Mouse (Mus musculus) CH12.LX (cell line): ENCODE results near the gene Tiam1. TPM values are rescaled to one million over a fixed set of nuclear protein-coding genes. Genes with fewer than 3 reads are reported as not detected.

Source experiments
- DNase-seq: peaks from one replicate; pipeline ENCODE4 v3.0.0-alpha.2; 2013; ENCODE audit errors: extremely low read depth
- H3K27ac ChIP-seq: 2 replicates; pipeline ENCODE4 v1.5.1; 2012; ENCODE audit warnings: low read depth, mild to moderate bottlenecking, control low read depth, moderate library complexity; ENCODE audit not compliant: insufficient read depth
- H3K27me3 ChIP-seq: replicated peaks from 2 replicates; pipeline ENCODE3; 2012; ENCODE audit warnings: inconsistent platforms
- H3K36me3 ChIP-seq, 2 experiments: replicated peaks in 1 of 2; 2 replicates each; pipeline versions ENCODE3 to v1.6.1; 2012; ENCODE audit warnings: inconsistent platforms in 1 of 2, low read length in 1 of 2, mild to moderate bottlenecking in 1 of 2, mixed read lengths in 1 of 2, moderate library complexity in 1 of 2; ENCODE audit not compliant: control insufficient read depth in 1 of 2, insufficient read depth in 1 of 2
- H3K4me1 ChIP-seq, 2 experiments: 2 replicates each; pipeline ENCODE4 v1.6.1; 2012; ENCODE audit warnings: inconsistent platforms in 1 of 2, moderate library complexity in 1 of 2; ENCODE audit not compliant: insufficient read depth in 2 of 2, control insufficient read depth in 1 of 2
- H3K4me2 ChIP-seq: 2 replicates; pipeline ENCODE4 v1.6.1; 2012; ENCODE audit warnings: low read depth, mild to moderate bottlenecking, control low read depth; ENCODE audit not compliant: poor library complexity, insufficient read depth, severe bottlenecking
- H3K4me3 ChIP-seq, 3 experiments: fragments of 150-350 bp in 1 of 3; sonication (generic) in 1 of 3; replicated peaks in 1 of 3; 2 replicates each; pipeline versions ENCODE3 to v1.5.1; 2011 to 2012; ENCODE audit warnings: low read depth in 2 of 3, low read length in 2 of 3, mild to moderate bottlenecking in 2 of 3, moderate library complexity in 2 of 3, control low read depth in 1 of 3, improper control_type of control experiment in 1 of 3, inconsistent platforms in 1 of 3, mixed read lengths in 1 of 3; ENCODE audit not compliant: poor library complexity in 1 of 3
- H3K79me2 ChIP-seq: replicated peaks from 2 replicates; pipeline ENCODE4 v1.6.1; 2012; ENCODE audit warnings: mild to moderate bottlenecking, moderate library complexity; ENCODE audit not compliant: control insufficient read depth, poor library complexity, insufficient read depth, severe bottlenecking; ENCODE audit errors: extremely low read depth
- H3K9ac ChIP-seq: 2 replicates; pipeline ENCODE4 v1.6.1; 2012; ENCODE audit warnings: low read depth, mild to moderate bottlenecking, control low read depth, moderate library complexity; ENCODE audit not compliant: insufficient read depth
- H3K9me3 ChIP-seq: replicated peaks from 2 replicates; pipeline ENCODE3; 2012; ENCODE audit warnings: low read length, inconsistent platforms, mixed read lengths
- BHLHE40 ChIP-seq: IDR thresholded peaks from 2 replicates; pipeline ENCODE4 v1.6.1; 2011; ENCODE audit warnings: mild to moderate bottlenecking, low read depth, low read length, improper control_type of control experiment
- CHD1 ChIP-seq: IDR thresholded peaks from 2 replicates; pipeline ENCODE4 v1.6.1; 2012; ENCODE audit warnings: low read depth, low read length, improper control_type of control experiment, inconsistent platforms
- CTCF ChIP-seq, 2 experiments: IDR thresholded peaks in 1 of 2; conservative IDR thresholded peaks in 1 of 2; 2 replicates each; pipeline ENCODE4 v1.5.1; 2011 to 2012; ENCODE audit warnings: low read depth in 2 of 2, low read length in 2 of 2, improper control_type of control experiment in 1 of 2, inconsistent platforms in 1 of 2, mild to moderate bottlenecking in 1 of 2, moderate library complexity in 1 of 2
- E2F4 ChIP-seq: IDR thresholded peaks from 2 replicates; pipeline ENCODE4 v1.6.1; 2011; ENCODE audit warnings: low read depth, low read length, improper control_type of control experiment; ENCODE audit not compliant: insufficient replicate concordance
- ELF1 ChIP-seq: IDR thresholded peaks from 2 replicates; pipeline ENCODE4 v1.6.1; 2014; ENCODE audit warnings: low read depth, mild to moderate bottlenecking, inconsistent platforms, low read length, improper control_type of control experiment
- EP300 ChIP-seq: IDR thresholded peaks from 2 replicates; pipeline ENCODE4 v1.6.1; 2011; ENCODE audit warnings: low read length, improper control_type of control experiment
- ETS1 ChIP-seq: conservative IDR thresholded peaks from 2 replicates; pipeline ENCODE4 v1.6.1; 2012; ENCODE audit warnings: low read depth, mild to moderate bottlenecking, inconsistent platforms, low read length, improper control_type of control experiment, moderate library complexity
- HCFC1 ChIP-seq: IDR thresholded peaks from 2 replicates; pipeline ENCODE4 v1.6.1; 2012; ENCODE audit warnings: low read depth, mild to moderate bottlenecking, inconsistent platforms, low read length, improper control_type of control experiment
- JUN ChIP-seq: IDR thresholded peaks from 2 replicates; pipeline ENCODE4 v1.6.1; 2011; ENCODE audit warnings: low read depth, mild to moderate bottlenecking, low read length, improper control_type of control experiment, moderate library complexity; ENCODE audit not compliant: insufficient read depth
- JUND ChIP-seq: conservative IDR thresholded peaks from 2 replicates; pipeline ENCODE4 v1.6.1; 2011; ENCODE audit warnings: low read depth, low read length, improper control_type of control experiment
- MAFK ChIP-seq: IDR thresholded peaks from 2 replicates; pipeline ENCODE4 v1.6.1; 2011; ENCODE audit warnings: low read length, improper control_type of control experiment; ENCODE audit not compliant: insufficient replicate concordance
- MAX ChIP-seq: IDR thresholded peaks from 2 replicates; pipeline ENCODE4 v1.6.1; 2011; ENCODE audit warnings: low read length, improper control_type of control experiment
- MAZ ChIP-seq: IDR thresholded peaks from 2 replicates; pipeline ENCODE4 v1.6.1; 2012; ENCODE audit warnings: low read depth, mild to moderate bottlenecking, inconsistent platforms, low read length, improper control_type of control experiment, moderate library complexity
- MEF2A ChIP-seq: IDR thresholded peaks from 2 replicates; pipeline ENCODE4 v1.6.1; 2014; ENCODE audit warnings: low read depth, mild to moderate bottlenecking, inconsistent platforms, low read length, improper control_type of control experiment, borderline replicate concordance
- MXI1 ChIP-seq: IDR thresholded peaks from 2 replicates; pipeline ENCODE4 v1.6.1; 2011; ENCODE audit warnings: mild to moderate bottlenecking, low read depth, low read length, improper control_type of control experiment
- MYC ChIP-seq: IDR thresholded peaks from 2 replicates; pipeline ENCODE4 v1.6.1; 2011; ENCODE audit warnings: low read depth, mild to moderate bottlenecking, improper control_type of control experiment, low read length
- NRF1 ChIP-seq: IDR thresholded peaks from 2 replicates; pipeline ENCODE4 v1.6.1; 2014; ENCODE audit warnings: low read depth, mild to moderate bottlenecking, inconsistent platforms, low read length, improper control_type of control experiment, moderate library complexity
- PAX5 ChIP-seq: IDR thresholded peaks from 2 replicates; pipeline ENCODE4 v1.6.1; 2012; ENCODE audit warnings: low read length, inconsistent platforms, mixed read lengths
- POLR2AphosphoS2 ChIP-seq: IDR thresholded peaks from 2 replicates; pipeline ENCODE4 v1.6.1; 2011; ENCODE audit warnings: low read depth, low read length, improper control_type of control experiment
- RAD21 ChIP-seq: IDR thresholded peaks from 2 replicates; pipeline ENCODE4 v1.6.1; 2011; ENCODE audit warnings: low read depth, mild to moderate bottlenecking, low read length, improper control_type of control experiment, moderate library complexity
- SIN3A ChIP-seq: IDR thresholded peaks from 2 replicates; pipeline ENCODE4 v1.6.1; 2012; ENCODE audit warnings: low read length, improper control_type of control experiment, inconsistent platforms
- SMC3 ChIP-seq: IDR thresholded peaks from 2 replicates; pipeline ENCODE4 v1.6.1; 2011; ENCODE audit warnings: low read depth, low read length, improper control_type of control experiment
- TBP ChIP-seq: conservative IDR thresholded peaks from 2 replicates; pipeline ENCODE4 v1.6.1; 2011; ENCODE audit warnings: low read depth, low read length, improper control_type of control experiment
- TCF12 ChIP-seq: IDR thresholded peaks from 2 replicates; pipeline ENCODE4 v1.6.1; 2014; ENCODE audit warnings: low read depth, mild to moderate bottlenecking, inconsistent platforms, low read length, improper control_type of control experiment
- UBTF ChIP-seq: IDR thresholded peaks from 2 replicates; pipeline ENCODE4 v1.6.1; 2012; ENCODE audit warnings: low read depth, mild to moderate bottlenecking, inconsistent platforms, low read length, improper control_type of control experiment, moderate library complexity
- USF2 ChIP-seq: conservative IDR thresholded peaks from 2 replicates; pipeline ENCODE4 v1.6.1; 2011; ENCODE audit warnings: low read depth, low read length, improper control_type of control experiment
- ZNF384 ChIP-seq: IDR thresholded peaks from 2 replicates; pipeline ENCODE4 v1.6.1; 2012; ENCODE audit warnings: low read depth, low read length, improper control_type of control experiment, inconsistent platforms
- dilution Hi-C: fragments of 300-500 bp; cut with MboI; formaldehyde crosslinking; loops from 2 replicates; pipeline ENCODE4 v1.14.3; 2020; ENCODE audit warnings: low sequenced_read_pairs; ENCODE audit not compliant: extremely low pct_unique_long_range_greater_than_20kb, extremely low pct_ligation_motif_present
- in situ Hi-C: fragments of 300-500 bp; cut with MboI; formaldehyde crosslinking; loops from 3 replicates; pipeline ENCODE4 v1.14.3; 2019; ENCODE audit warnings: low sequenced_read_pairs, low pct_ligation_motif_present, low pct_unique_long_range_greater_than_20kb, mixed read lengths
- polyA plus RNA-seq: library from polyadenylated mRNA; unstranded; fragments of >175 nt; gene quantifications from 2 replicates; pipeline ENCODE4 v1.2.1, GENCODE M21; 2012; ENCODE audit warnings: low read depth; ENCODE audit not compliant: insufficient read length
- total RNA-seq, 2 experiments: library from RNA; depleted of rRNA; stranded (reverse); fragments of 300-350 nt in 1 of 2; fragments of >200 nt in 1 of 2; gene quantifications; 2 replicates each; pipeline ENCODE4 v1.2.3; 2012 to 2014

The Tiam1 gene
- total and polyA plus RNA-seq, 3 experiments = 0.03 to 0.40 (median 0.04) TPM

- Histone ChIP-seq H3K4me3 (no peak overlapping the region), H3K4me2 (no peak overlapping the region), H3K27ac (no peak overlapping the region), H3K9ac (no peak overlapping the region), H3K79me2 (no peaks in the 10 kb centered on the region), H3K9me3 (peaks cover 61% of the 10 kb centered on the region), H3K4me1 (no peaks in the 10 kb centered on the region), H3K36me3 (no peaks in the 10 kb centered on the region), H3K27me3 (peaks cover 27% of the 10 kb centered on the region)
- no peak for DNase-seq
- no peak for TF ChIP-seq CHD1
- TF ChIP-seq TBP = no peak
- no peak for TF ChIP-seq CTCF (conservative IDR thresholded peaks at IDR 0.05 in 1 of 2, IDR thresholded peaks at IDR 0.05 in 1 of 2; ENCODE audit: low read depth in 2 of 2, low read length in 2 of 2)
- TF ChIP-seq MAX = no peak
- no peak for TF ChIP-seq MEF2A
- TF ChIP-seq BHLHE40 = no peak
- TF ChIP-seq SIN3A = no peak
- TF ChIP-seq HCFC1 = no peak
- no peak for TF ChIP-seq JUN
- no peak for TF ChIP-seq POLR2AphosphoS2
- no peak for TF ChIP-seq PAX5
- no peak for TF ChIP-seq UBTF
- TF ChIP-seq USF2 = no peak
- TF ChIP-seq TCF12 = no peak
- no peak for TF ChIP-seq SMC3
- no peak for TF ChIP-seq NRF1
- no peak for TF ChIP-seq MXI1
- TF ChIP-seq ZNF384 = no peak
- TF ChIP-seq EP300 = no peak
- dilution Hi-C loops = no loop called here
- in situ Hi-C loops = no loop called here
These were observed 57.5 kb downstream of the Tiam1 start for GRCm38 (mm10) chr16:90086111-90086510.

GRCm38 (mm10) chr16:90085580-90085979 lies 58.0 kb downstream of the Tiam1 start:
- Histone ChIP-seq H3K4me2 (no peak overlapping the region), H3K27ac (no peak overlapping the region), H3K4me1 (no peaks in the 10 kb centered on the region), H3K9ac (no peak overlapping the region), H3K27me3 (peaks cover 29% of the 10 kb centered on the region), H3K36me3 (no peaks in the 10 kb centered on the region), H3K4me3 (no peak overlapping the region), H3K79me2 (no peaks in the 10 kb centered on the region), H3K9me3 (peaks cover 63% of the 10 kb centered on the region)
- TF ChIP-seq E2F4 (no peak), MAZ (no peak), MEF2A (no peak), MYC (no peak), CHD1 (no peak), EP300 (no peak), ELF1 (no peak), RAD21 (no peak), POLR2AphosphoS2 (no peak), USF2 (no peak), ETS1 (no peak), BHLHE40 (no peak), SIN3A (no peak), MAX (no peak), TCF12 (no peak), PAX5 (no peak), CTCF (conservative IDR thresholded peaks at IDR 0.05 in 1 of 2, IDR thresholded peaks at IDR 0.05 in 1 of 2; ENCODE audit: low read depth in 2 of 2, low read length in 2 of 2) (no peak), JUND (no peak), MAFK (no peak), ZNF384 (no peak)
- dilution Hi-C loops = no loop called here
- DNase-seq = no peak
- in situ Hi-C loops = no loop called here
